Mouse (Mus musculus) liver, postnatal 0 days (tissue): Measurements from ENCODE around the gene Tbc1d23. TPM values are rescaled to one million over a fixed set of nuclear protein-coding genes. Genes with fewer than 3 reads are reported as not detected.

Experiments used
- ATAC-seq: fragments of 200-750 bp; cut with Nextera tagmentation; 2 replicates; pipeline ENCODE4 v1.8.0; 2017; ENCODE audit warnings: mild to moderate bottlenecking, moderate library complexity
- DNase-seq: peaks from one replicate; pipeline ENCODE4 v3.0.0-alpha.2; 2016
- H3K27ac ChIP-seq: fragments of 300-500 bp; sonication (generic); 2 replicates; pipeline ENCODE4 v1.5.1; 2014; ENCODE audit warnings: antibody characterized with exemption, moderate library complexity, mild to moderate bottlenecking, low read depth
- H3K27me3 ChIP-seq: fragments of 300-500 bp; sonication (generic); 2 replicates; pipeline ENCODE4 v1.6.1; 2014; ENCODE audit warnings: low read length, control low read depth, mixed read lengths; ENCODE audit not compliant: insufficient read depth
- H3K36me3 ChIP-seq: fragments of 300-500 bp; sonication (generic); replicated peaks from 2 replicates; pipeline ENCODE4 v1.6.1; 2014; ENCODE audit warnings: mild to moderate bottlenecking, control low read depth, low read length, moderate library complexity, mixed read lengths; ENCODE audit not compliant: insufficient read depth
- H3K4me1 ChIP-seq: fragments of 300-500 bp; sonication (generic); 2 replicates; pipeline ENCODE4 v1.6.1; 2014; ENCODE audit warnings: antibody characterized with exemption, mild to moderate bottlenecking, control low read depth; ENCODE audit not compliant: insufficient read depth
- H3K4me2 ChIP-seq: fragments of 300-500 bp; sonication (generic); 2 replicates; pipeline ENCODE4 v1.6.1; 2014; ENCODE audit warnings: low read depth, mild to moderate bottlenecking, low read length, moderate library complexity, mixed read lengths
- H3K4me3 ChIP-seq: fragments of 300-500 bp; sonication (generic); 2 replicates; pipeline ENCODE4 v1.5.1; 2014; ENCODE audit warnings: low read depth, low read length
- H3K9ac ChIP-seq: fragments of 300-500 bp; sonication (generic); replicated peaks from 2 replicates; pipeline ENCODE4 v1.6.1; 2014; ENCODE audit warnings: mild to moderate bottlenecking, moderate library complexity
- H3K9me3 ChIP-seq: fragments of 300-500 bp; sonication (generic); 2 replicates; pipeline ENCODE4 v1.6.1; 2016; ENCODE audit warnings: mild to moderate bottlenecking, control low read depth, low read length, mixed read lengths
- CTCF ChIP-seq: sonication (generic); IDR thresholded peaks from 2 replicates; pipeline ENCODE4 v1.5.1; 2016; ENCODE audit warnings: antibody characterized with exemption, low read depth
- EP300 ChIP-seq: IDR thresholded peaks from 2 replicates; pipeline ENCODE4 v1.6.1; 2016; ENCODE audit warnings: antibody characterized with exemption, low read depth, mild to moderate bottlenecking
- WGBS: fragments of 180-500 bp; shearing (Covaris S2); extraction: QIAGEN DNeasy Blood & Tissue Kit; methylation state at CpG from one replicate; pipeline ENCODE4 v1.1.7; 2014; ENCODE audit not compliant: insufficient replicate concordance; 5-methylcytosine and 5-hydroxymethylcytosine counted together
- polyA plus RNA-seq: library from polyadenylated mRNA; unstranded; fragments of >200 nt; fragmentation: Nextera tagmentation; extraction: Ambion mirVana; gene quantifications from 2 replicates; pipeline ENCODE4 v1.2.1, GENCODE M21; 2015

Tbc1d23 gene
- polyA plus RNA-seq, 1 experiment from 2014 or later: 6.4 TPM

DNA sequence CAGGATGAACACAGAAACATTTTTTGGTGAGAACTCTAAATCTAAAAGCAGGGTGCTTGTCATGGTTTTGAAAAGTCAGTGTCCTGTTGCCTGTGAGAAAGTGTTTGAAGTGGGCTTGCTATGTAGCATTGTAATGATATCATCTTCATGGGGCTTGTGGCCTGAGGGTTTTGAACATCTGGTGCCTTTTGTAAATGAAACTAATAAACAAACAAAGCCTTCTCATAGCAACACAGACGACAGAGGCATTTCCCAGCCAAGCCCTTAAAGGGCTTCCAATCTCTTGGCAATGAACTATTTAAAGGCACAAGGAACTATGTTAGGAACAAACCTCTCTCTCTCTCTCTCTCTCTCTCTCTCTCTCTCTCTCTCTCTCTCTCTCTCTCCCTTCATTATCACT, 35.8 kb upstream of the Tbc1d23 start:
- no peak for DNase-seq
- ATAC-seq: no peak

DNA sequence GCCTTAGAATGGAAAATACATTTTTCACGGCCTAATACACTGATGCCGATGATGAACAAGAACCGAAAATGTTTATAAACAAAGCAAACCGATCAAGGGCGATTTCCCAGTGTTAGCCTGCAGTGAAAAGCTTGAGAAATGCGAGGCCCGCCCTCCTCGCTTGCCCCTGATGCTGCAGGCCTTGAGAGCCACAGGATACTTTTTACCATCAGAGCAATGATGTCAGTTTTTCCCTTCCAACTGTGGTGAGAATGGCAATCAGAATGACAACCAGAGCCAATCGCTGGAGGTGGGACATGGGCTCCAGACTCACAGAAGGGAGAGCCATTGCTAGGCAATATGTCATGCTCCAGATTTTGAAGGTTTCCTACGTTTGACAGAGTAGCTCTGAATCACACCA, 28.8 kb upstream of the Tbc1d23 start:
- ATAC-seq (no peak), DNase-seq (no peak)
- Histone ChIP-seq H3K4me1 (no peaks in the 10 kb centered on the region), H3K27me3 (no peaks in the 10 kb centered on the region), H3K9me3 (no peaks in the 10 kb centered on the region), H3K27ac (no peak overlapping the region), H3K4me2 (no peak overlapping the region), H3K36me3 (no peaks in the 10 kb centered on the region), H3K9ac (no peak overlapping the region), H3K4me3 (no peak overlapping the region)
- WGBS: 79% methylated on average over 10 of the region's 10 CpGs
- TF ChIP-seq CTCF (no peak), EP300 (no peak)

More for the DNA sequence above, 35.8 kb upstream of the Tbc1d23 start:
- no peaks in the 10 kb centered on the region for H3K4me1 ChIP-seq
- TF ChIP-seq EP300 (no peak), CTCF (no peak)
- no peaks in the 10 kb centered on the region for H3K27me3 ChIP-seq
- no peak overlapping the region for H3K4me3 ChIP-seq
- H3K4me2 ChIP-seq: no peak overlapping the region
- no peaks in the 10 kb centered on the region for H3K36me3 ChIP-seq
- WGBS: 13% methylated on average over 1 of the region's 1 CpGs
- H3K9me3 ChIP-seq: no peaks in the 10 kb centered on the region
- no peak overlapping the region for H3K27ac ChIP-seq
- no peak overlapping the region for H3K9ac ChIP-seq

DNA sequence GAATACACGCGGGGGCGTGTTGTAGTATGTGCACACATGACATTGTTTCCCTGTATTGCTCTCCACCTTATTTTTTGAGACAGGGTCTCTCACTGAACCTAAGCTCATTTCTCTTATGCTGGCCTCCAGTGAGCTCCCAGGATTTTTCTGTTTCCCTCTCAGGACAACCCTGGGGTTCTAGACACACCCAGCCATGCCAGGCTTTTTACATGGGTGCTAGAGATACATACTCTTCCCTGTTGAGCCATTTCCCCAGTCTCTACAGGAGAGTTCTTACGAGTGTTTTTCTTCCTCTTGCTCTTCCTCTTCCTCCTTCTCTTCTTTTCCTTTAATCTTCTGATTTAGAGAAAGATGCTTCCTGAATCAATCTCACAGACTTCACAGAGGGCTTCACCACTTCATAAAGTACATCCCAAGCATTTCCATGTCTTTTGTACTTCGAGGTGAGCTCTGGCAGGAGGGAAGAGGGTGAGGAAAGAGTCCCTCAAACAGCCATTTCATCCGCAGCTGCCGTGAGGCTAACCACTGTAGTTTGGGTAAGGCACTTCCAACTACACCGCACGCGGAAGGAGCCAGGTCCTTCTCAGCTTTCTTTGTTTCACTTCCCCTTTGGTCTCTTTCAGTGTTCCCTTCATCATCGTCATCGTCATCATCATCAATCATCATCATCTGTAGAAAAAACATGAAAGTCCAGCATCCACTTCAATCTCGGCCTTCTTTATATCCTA, 28.2 kb upstream of the Tbc1d23 start:
- Histone ChIP-seq H3K4me2 (no peak overlapping the region), H3K4me3 (no peak overlapping the region), H3K36me3 (no peaks in the 10 kb centered on the region), H3K4me1 (no peaks in the 10 kb centered on the region), H3K27me3 (no peaks in the 10 kb centered on the region), H3K27ac (no peak overlapping the region), H3K9me3 (no peaks in the 10 kb centered on the region), H3K9ac (no peak overlapping the region)
- 63% methylated on average over 13 of the region's 13 CpGs for WGBS
- DNase-seq: no peak
- TF ChIP-seq CTCF (no peak), EP300 (no peak)
- ATAC-seq: no peak

DNA sequence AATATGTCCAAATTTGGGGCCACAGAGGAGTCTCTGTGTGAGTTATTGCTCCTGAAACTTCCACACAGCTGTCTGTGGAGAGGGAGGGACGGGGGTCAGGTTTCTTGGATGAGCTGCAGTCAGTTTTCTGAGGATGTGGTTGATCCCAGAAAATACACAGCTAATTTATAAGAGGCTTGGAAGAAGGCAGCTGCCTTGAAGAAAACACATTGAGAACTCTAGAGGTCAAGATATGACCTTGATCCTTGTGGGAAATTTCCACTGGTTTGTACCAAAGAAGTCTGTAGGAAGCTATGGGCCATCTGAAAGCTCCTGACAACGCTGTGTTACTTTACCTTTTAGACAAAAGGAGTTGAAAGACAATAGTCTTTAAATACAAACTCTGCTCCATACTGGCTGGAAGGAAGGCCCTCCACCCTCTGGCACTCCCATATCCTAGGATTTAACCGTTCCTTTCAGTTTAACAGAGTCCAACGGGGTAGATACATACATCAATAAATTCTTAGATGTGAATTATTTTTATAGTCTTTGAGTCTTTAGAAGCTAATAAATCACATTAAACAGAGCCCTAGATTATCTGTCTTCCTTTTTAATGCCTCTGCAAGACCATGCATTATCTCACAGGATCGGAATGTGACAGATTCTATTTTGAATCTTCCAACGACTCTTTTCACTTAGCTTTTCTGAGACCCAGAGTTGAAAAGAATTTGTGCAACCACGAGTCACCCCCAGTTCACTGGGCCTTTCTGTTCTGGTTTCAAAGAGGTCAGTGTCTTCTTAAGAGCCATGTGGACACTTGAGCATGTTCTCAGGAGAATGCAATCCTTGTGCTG, 20.5 kb upstream of the Tbc1d23 start:
- Histone ChIP-seq H3K4me3 (no peak overlapping the region), H3K27me3 (no peaks in the 10 kb centered on the region), H3K4me2 (no peak overlapping the region), H3K4me1 (no peaks in the 10 kb centered on the region), H3K9ac (no peak overlapping the region), H3K27ac (no peak overlapping the region), H3K36me3 (no peaks in the 10 kb centered on the region), H3K9me3 (peaks cover 3% of the 10 kb centered on the region; the same call in 1 of the 2 replicates)
- no peak for TF ChIP-seq EP300
- TF ChIP-seq CTCF: no peak
- DNase-seq (no peak), ATAC-seq (no peak)
- 48% methylated on average over 7 of the region's 7 CpGs for WGBS

DNA sequence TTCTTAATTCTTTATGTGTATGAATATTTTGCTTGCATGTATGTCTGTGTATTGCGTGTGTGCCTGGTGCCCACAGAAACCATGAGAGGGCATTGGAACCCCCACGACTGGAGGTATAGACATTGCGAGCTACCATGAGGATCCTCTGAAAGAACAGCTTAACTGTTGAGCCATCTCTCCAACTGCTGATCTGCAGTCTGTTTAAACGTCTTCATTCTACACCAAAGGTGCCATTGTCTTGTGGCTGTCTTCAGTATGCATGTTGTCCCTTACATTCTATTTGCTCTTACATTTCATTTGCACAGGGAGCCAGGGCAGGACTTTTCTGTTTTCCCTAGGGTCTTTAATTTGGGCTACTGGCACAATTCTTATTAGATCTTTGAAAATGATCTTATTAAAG, 19.7 kb upstream of the Tbc1d23 start:
- Histone ChIP-seq H3K4me2 (no peak overlapping the region), H3K9me3 (peaks cover 3% of the 10 kb centered on the region; the same call in 1 of the 2 replicates), H3K4me1 (no peaks in the 10 kb centered on the region), H3K9ac (no peak overlapping the region), H3K4me3 (no peak overlapping the region), H3K27ac (no peak overlapping the region), H3K27me3 (no peaks in the 10 kb centered on the region), H3K36me3 (no peaks in the 10 kb centered on the region)
- WGBS: 83% methylated on average over 4 of the region's 4 CpGs
- no peak for TF ChIP-seq CTCF
- no peak for TF ChIP-seq EP300
- ATAC-seq (no peak), DNase-seq (no peak)

DNA sequence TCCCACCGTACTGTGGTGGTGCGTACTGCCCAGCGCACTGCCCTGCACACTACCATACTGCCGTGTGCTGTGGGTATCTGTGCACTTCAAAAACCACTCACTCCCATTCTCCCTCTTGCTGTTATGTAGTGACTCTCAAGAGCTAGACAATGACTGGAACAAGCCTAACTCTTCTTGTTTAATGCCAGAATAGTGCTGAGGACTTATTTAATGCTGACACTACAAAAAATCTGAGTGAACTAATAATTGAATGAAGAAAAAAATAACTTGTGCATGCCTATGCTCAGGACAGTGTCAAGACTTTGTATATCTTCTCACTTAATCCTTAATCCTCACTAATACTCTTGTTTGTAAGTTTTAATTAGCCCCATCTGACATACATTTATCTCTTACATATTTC, 16.2 kb upstream of the Tbc1d23 start:
- H3K9ac ChIP-seq: no peak overlapping the region
- H3K9me3 ChIP-seq: peaks cover 3% of the 10 kb centered on the region; the same call in 1 of the 2 replicates
- no peaks in the 10 kb centered on the region for H3K4me1 ChIP-seq
- H3K4me2 ChIP-seq: no peak overlapping the region
- H3K27me3 ChIP-seq: no peaks in the 10 kb centered on the region
- DNase-seq (no peak), ATAC-seq (no peak)
- H3K36me3 ChIP-seq: no peaks in the 10 kb centered on the region
- WGBS: 85% methylated on average over 4 of the region's 4 CpGs
- no peak overlapping the region for H3K4me3 ChIP-seq
- TF ChIP-seq CTCF (no peak), EP300 (no peak)
- H3K27ac ChIP-seq: peak overlapping the region; percentile 31; the same call in 1 of the 2 replicates
